Mouse (Mus musculus): ENCODE measurements around the gene Snx9.

DNA sequence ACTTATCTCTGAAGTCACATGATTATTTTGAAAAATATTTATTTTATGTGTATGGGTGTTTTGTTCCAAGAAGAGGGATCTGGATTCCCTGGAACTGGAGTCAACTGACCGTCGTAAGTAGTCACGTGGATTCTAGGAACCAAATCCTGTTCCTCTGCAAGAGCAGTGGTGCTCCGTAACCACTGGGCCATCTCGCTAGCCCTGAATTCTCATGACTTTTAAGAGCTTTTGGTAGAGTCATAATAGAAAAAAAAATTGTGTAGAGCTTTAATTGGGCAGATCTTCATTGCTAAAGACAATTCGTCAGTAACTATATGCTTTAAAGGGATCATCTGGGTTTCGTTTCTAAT is 2.5 kb downstream of the Snx9 start:
- TF ChIP-seq ZNF384 (IDR thresholded peaks at IDR 0.05; ENCODE audit: low read depth, low read length) (no peak), MAFK (IDR thresholded peaks at IDR 0.05; ENCODE audit: insufficient read depth, low read depth, low read length) (no peak), HCFC1 (IDR thresholded peaks at IDR 0.05; ENCODE audit: borderline replicate concordance, insufficient read depth, low read length) (no peak), CHD2 (IDR thresholded peaks at IDR 0.05; ENCODE audit: low read depth, low read length) (no peak)

All from ES-E14 (cell line).